ENCODE assay signal across 9 mouse cellular contexts in genomic region chr13:80961985-80962617, GRCm38 (mm10).
DNase-seq lines count a peak whose midpoint lies in the region; ATAC-seq and TF ChIP-seq lines count a peak whose summit lies in the region.
"Had no signal": no experiment of that assay in that cellular context is flagged by ENCODE, and none has a peak within 500 bp of the region (broad histone marks: within the 10 kb centered on the region; RNA-seq: fewer than 3 reads in every experiment).

No protein-coding gene starts in this region.

- peak overlapping the region; percentile 61 for H3K27ac ChIP-seq in kidney, adult 2 months (ENCODE audit: insufficient read depth, low read depth, low read length)
- H3K27ac ChIP-seq in embryonic facial prominence, embryonic 13.5 days = no peak overlapping the region
- no peak overlapping the region for H3K27ac ChIP-seq in hindbrain, embryonic 13.5 days
- no peak overlapping the region for H3K27ac ChIP-seq in midbrain, embryonic 15.5 days

- H3K4me3 ChIP-seq in kidney, adult 2 months (ENCODE audit: insufficient read depth, low read depth, low read length) = no peak overlapping the region
- peak overlapping the region; percentile 52; the same call in 1 of the 2 replicates for H3K4me3 ChIP-seq in embryonic facial prominence, embryonic 13.5 days
- H3K4me3 ChIP-seq in hindbrain, embryonic 13.5 days = peak overlapping the region; percentile 57; the same call in 1 of the 2 replicates
- peak overlapping the region; percentile 68; the same call in 1 of the 2 replicates for H3K4me3 ChIP-seq in midbrain, embryonic 15.5 days

- peaks cover 4% of the 10 kb centered on the region; the same call in 1 of the 2 replicates for H3K4me1 ChIP-seq in kidney, adult 2 months (ENCODE audit: control insufficient read depth, insufficient read depth, low read length)
- H3K4me1 ChIP-seq in embryonic facial prominence, embryonic 13.5 days = 0 out of 2 replicates have a peak, but pooled peaks cover 4% of the 10 kb centered on the region
- peaks cover 5% of the 10 kb centered on the region for H3K4me1 ChIP-seq in hindbrain, embryonic 13.5 days (replicated peaks)
- no peaks in the 10 kb centered on the region; the same call in 1 of the 2 replicates for H3K4me1 ChIP-seq in midbrain, embryonic 15.5 days

- DNase-seq in kidney, adult 2 months = no peak
- DNase-seq in kidney, postnatal 25 days = no peak
- DNase-seq in ovary, postnatal 36 days (ENCODE audit: low spot score) = no peak
- no peak for DNase-seq in spleen, postnatal 14 days (ENCODE audit: low spot score in 2 of 2)

- H3K4me2 ChIP-seq in embryonic facial prominence, embryonic 13.5 days = peak overlapping the region; percentile 79
- peak overlapping the region; percentile 72 for H3K4me2 ChIP-seq in hindbrain, embryonic 13.5 days
- peak overlapping the region; percentile 93 for H3K4me2 ChIP-seq in midbrain, embryonic 15.5 days

- H3K9ac ChIP-seq in embryonic facial prominence, embryonic 13.5 days = no peak overlapping the region
- H3K9ac ChIP-seq in hindbrain, embryonic 13.5 days = peak overlapping the region; percentile 77; the same call in 1 of the 2 replicates
- H3K9ac ChIP-seq in midbrain, embryonic 15.5 days = peak overlapping the region; percentile 77; the same call in 1 of the 2 replicates

- TF ChIP-seq POLR2A in kidney, adult 2 months (IDR thresholded peaks at IDR 0.05; ENCODE audit: low read depth, low read length) = no peak

- H3K36me3 ChIP-seq in kidney, adult 2 months (ENCODE audit: control insufficient read depth, insufficient read depth, low read length) = no peaks in the 10 kb centered on the region
- H3K36me3 ChIP-seq in embryonic facial prominence, embryonic 13.5 days = no peaks in the 10 kb centered on the region
- H3K36me3 ChIP-seq in hindbrain, embryonic 13.5 days = no peaks in the 10 kb centered on the region
- no peaks in the 10 kb centered on the region for H3K36me3 ChIP-seq in midbrain, embryonic 15.5 days (replicated peaks)

- H3K27me3 ChIP-seq in kidney, adult 2 months (replicated peaks; ENCODE audit: control insufficient read depth, insufficient read depth, low read length) = no peaks in the 10 kb centered on the region
- H3K27me3 ChIP-seq in embryonic facial prominence, embryonic 13.5 days = no peaks in the 10 kb centered on the region; the same call in 1 of the 2 replicates
- H3K27me3 ChIP-seq in hindbrain, embryonic 13.5 days = peaks cover 12% of the 10 kb centered on the region
- peaks cover 8% of the 10 kb centered on the region; the same call in 1 of the 2 replicates for H3K27me3 ChIP-seq in midbrain, embryonic 15.5 days (replicated peaks)
- H3K27me3 ChIP-seq: Patski had no signal

- H3K9me3 ChIP-seq in embryonic facial prominence, embryonic 13.5 days = no peaks in the 10 kb centered on the region; the same call in 1 of the 2 replicates
- H3K9me3 ChIP-seq in hindbrain, embryonic 13.5 days = no peaks in the 10 kb centered on the region
- H3K9me3 ChIP-seq in midbrain, embryonic 15.5 days = no peaks in the 10 kb centered on the region

- TF ChIP-seq CTCF in kidney, adult 2 months (conservative IDR thresholded peaks at IDR 0.05; ENCODE audit: insufficient read depth, insufficient read length, low read depth, low read length) = no peak

- ATAC-seq in embryonic facial prominence, embryonic 13.5 days (ENCODE audit: insufficient number of reproducible peaks, insufficient read depth, low FRiP score, low TSS enrichment, low read depth) = no peak
- no peak for ATAC-seq in hindbrain, embryonic 13.5 days (ENCODE audit: low FRiP score)
- ATAC-seq in midbrain, embryonic 15.5 days (replicated peaks) = 0 out of 2 replicates have a peak, but pooled peaks have one; percentile 22
- ATAC-seq in activated CD4-positive, CD25-positive, alpha-beta regulatory T cell, adult 4 months = no peak

- WGBS in kidney, adult 2 months = 54% methylated on average over 7 of the region's 7 CpGs
- WGBS in embryonic facial prominence, embryonic 13.5 days = 50% methylated on average over 7 of the region's 7 CpGs
- WGBS in hindbrain, embryonic 13.5 days = 46% methylated on average over 7 of the region's 7 CpGs
- 48% methylated on average over 7 of the region's 7 CpGs for WGBS in midbrain, embryonic 15.5 days
